Mouse (Mus musculus) left cerebral cortex, postnatal 14 days (tissue): ENCODE data around the gene Zfp827. TPM values are rescaled to one million over a fixed set of nuclear protein-coding genes. Genes with fewer than 3 reads are reported as not detected.

Experiments used
- total RNA-seq, 2 experiments: library from RNA; stranded (reverse); gene quantifications; 2 replicates each; pipeline ENCODE4 v1.2.3; 2021

Zfp827 gene
- total RNA-seq, 2 experiments from 2014 or later: 37.4 to 40.1 TPM

Other genes with a start within 250 kb of the Zfp827 start
- 10 to 100 TPM; 46.4 to 48.8 TPM for gene Lsm6, start 207.3 kb upstream of the Zfp827 start, total RNA-seq
- not detected for gene 1700011L22Rik, start 220.1 kb downstream of the Zfp827 start, total RNA-seq